Mouse (Mus musculus) hindbrain, embryonic 10.5 days (tissue): ENCODE measurements around the gene Rpn1. TPM values are rescaled to one million over a fixed set of nuclear protein-coding genes. Genes with fewer than 3 reads are reported as not detected.

Experiments used
- DNase-seq: peaks from one replicate; pipeline ENCODE4 v3.0.0-alpha.2; 2017; ENCODE audit warnings: low spot score
- H3K27ac ChIP-seq: fragments of 300-500 bp; sonication (generic); 2 replicates; pipeline ENCODE4 v1.5.1; 2016; ENCODE audit warnings: mild to moderate bottlenecking, moderate library complexity
- H3K27me3 ChIP-seq: fragments of 300-500 bp; sonication (generic); 2 replicates; pipeline ENCODE4 v1.6.1; 2016; ENCODE audit warnings: mild to moderate bottlenecking; ENCODE audit not compliant: poor library complexity, insufficient read depth, severe bottlenecking
- H3K36me3 ChIP-seq: fragments of 300-500 bp; sonication (generic); 2 replicates; pipeline ENCODE4 v1.6.1; 2016; ENCODE audit warnings: mild to moderate bottlenecking, moderate library complexity
- H3K4me1 ChIP-seq: fragments of 300-500 bp; sonication (generic); replicated peaks from 2 replicates; pipeline ENCODE4 v1.6.1; 2016; ENCODE audit warnings: mild to moderate bottlenecking
- H3K4me3 ChIP-seq: fragments of 300-500 bp; sonication (generic); 2 replicates; pipeline ENCODE4 v1.5.1; 2016; ENCODE audit warnings: mild to moderate bottlenecking, moderate library complexity
- H3K9me3 ChIP-seq: fragments of 300-500 bp; sonication (generic); 2 replicates; pipeline ENCODE4 v1.6.1; 2016; ENCODE audit warnings: mild to moderate bottlenecking, moderate library complexity
- WGBS: fragments of 180-500 bp; shearing (Covaris S2); methylation state at CpG from one replicate; pipeline ENCODE4 v1.1.7; 2016; 5-methylcytosine and 5-hydroxymethylcytosine counted together
- polyA plus RNA-seq: library from polyadenylated mRNA; unstranded; fragments of >200 nt; fragmentation: Nextera tagmentation; extraction: Ambion mirVana; gene quantifications from 2 replicates; pipeline ENCODE4 v1.2.1, GENCODE M21; 2016

Gene Rpn1
- polyA plus RNA-seq, 1 experiment from 2014 or later: 277 TPM

GRCm38 (mm10) chr6:88054081-88054835 lies 30.0 kb upstream of the Rpn1 start:
- DNase-seq: no peak
- Histone ChIP-seq H3K36me3 (no peaks in the 10 kb centered on the region), H3K27me3 (no peaks in the 10 kb centered on the region; the same call in 1 of the 2 replicates), H3K27ac (no peak overlapping the region), H3K9me3 (no peaks in the 10 kb centered on the region), H3K4me3 (no peak overlapping the region), H3K4me1 (no peaks in the 10 kb centered on the region)
- 65% methylated on average over 9 of the region's 9 CpGs for WGBS

- Histone ChIP-seq H3K4me3 (no peak overlapping the region), H3K4me1 (no peaks in the 10 kb centered on the region)
- WGBS: 81% methylated on average over 5 of the region's 5 CpGs
Measured at GRCm38 (mm10) chr6:88055663-88056062, 28.6 kb upstream of the Rpn1 start.

DNA sequence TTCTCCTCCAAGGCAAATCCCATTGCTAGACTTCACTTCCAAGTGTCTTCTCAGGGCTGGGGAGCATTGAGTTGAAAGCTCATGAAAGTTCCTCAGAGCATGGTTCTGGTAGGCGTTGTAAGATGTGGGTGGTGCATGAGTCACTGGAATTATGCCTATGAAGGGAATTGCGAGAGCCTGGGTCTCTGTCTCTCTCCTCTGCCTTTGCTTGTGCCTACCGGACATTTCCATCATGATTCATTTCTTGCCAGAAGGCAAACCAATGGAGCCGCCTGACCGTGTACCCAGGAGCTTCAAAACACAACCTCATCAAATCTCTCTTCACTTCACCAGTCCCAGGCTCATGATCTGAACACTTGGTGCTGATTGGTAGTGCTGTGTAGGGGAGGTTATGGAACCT lies 27.4 kb upstream of the Rpn1 start:
- no peaks in the 10 kb centered on the region; the same call in 1 of the 2 replicates for H3K27me3 ChIP-seq
- H3K9me3 ChIP-seq: no peaks in the 10 kb centered on the region
- 91% methylated on average over 5 of the region's 5 CpGs for WGBS
- H3K4me3 ChIP-seq: no peak overlapping the region
- H3K27ac ChIP-seq: no peak overlapping the region
- no peaks in the 10 kb centered on the region for H3K4me1 ChIP-seq
- H3K36me3 ChIP-seq: no peaks in the 10 kb centered on the region
- DNase-seq: no peak

More at GRCm38 (mm10) chr6:88055663-88056062, 28.6 kb upstream of the Rpn1 start:
- H3K9me3 ChIP-seq: no peaks in the 10 kb centered on the region
- DNase-seq: no peak
- H3K36me3 ChIP-seq: no peaks in the 10 kb centered on the region
- H3K27me3 ChIP-seq: no peaks in the 10 kb centered on the region; the same call in 1 of the 2 replicates
- H3K27ac ChIP-seq: no peak overlapping the region

- Histone ChIP-seq H3K36me3 (no peaks in the 10 kb centered on the region), H3K4me1 (no peaks in the 10 kb centered on the region), H3K27me3 (no peaks in the 10 kb centered on the region), H3K4me3 (no peak overlapping the region), H3K27ac (no peak overlapping the region), H3K9me3 (no peaks in the 10 kb centered on the region)
- DNase-seq: no peak
- 83% methylated on average over 5 of the region's 5 CpGs for WGBS
Measured at GRCm38 (mm10) chr6:88059903-88060302, 24.4 kb upstream of the Rpn1 start.

DNA sequence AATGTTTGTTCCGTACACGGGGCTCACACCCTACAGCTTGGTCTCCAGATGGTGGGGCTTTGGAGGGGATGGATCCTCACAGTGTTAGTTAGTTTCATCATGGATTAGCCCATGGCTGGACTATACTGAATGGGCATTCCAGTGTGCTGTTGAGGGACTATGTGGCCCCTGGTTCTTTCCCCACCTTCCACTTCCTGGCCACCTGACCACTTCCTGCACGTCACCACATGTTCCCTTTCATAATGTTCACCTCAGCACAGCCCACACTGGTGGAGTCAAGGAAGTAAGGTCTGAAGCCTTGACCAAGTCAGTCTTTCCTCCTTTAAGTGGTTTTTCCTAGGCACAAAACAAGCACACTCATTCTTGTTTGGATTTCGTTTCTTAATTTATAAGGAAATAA lies 23.7 kb upstream of the Rpn1 start:
- Histone ChIP-seq H3K27ac (no peak overlapping the region), H3K27me3 (no peaks in the 10 kb centered on the region), H3K36me3 (no peaks in the 10 kb centered on the region), H3K4me1 (no peaks in the 10 kb centered on the region), H3K9me3 (no peaks in the 10 kb centered on the region), H3K4me3 (no peak overlapping the region)
- DNase-seq: no peak
- WGBS: 85% methylated on average over 4 of the region's 4 CpGs

- 83% methylated on average over 4 of the region's 4 CpGs for WGBS
- H3K4me3 ChIP-seq: no peak overlapping the region
- no peak overlapping the region for H3K27ac ChIP-seq
- no peak for DNase-seq
- no peaks in the 10 kb centered on the region for H3K9me3 ChIP-seq
- no peaks in the 10 kb centered on the region for H3K4me1 ChIP-seq
- no peaks in the 10 kb centered on the region for H3K27me3 ChIP-seq
- no peaks in the 10 kb centered on the region for H3K36me3 ChIP-seq
Measured at GRCm38 (mm10) chr6:88061406-88061805, 22.9 kb upstream of the Rpn1 start.

DNA sequence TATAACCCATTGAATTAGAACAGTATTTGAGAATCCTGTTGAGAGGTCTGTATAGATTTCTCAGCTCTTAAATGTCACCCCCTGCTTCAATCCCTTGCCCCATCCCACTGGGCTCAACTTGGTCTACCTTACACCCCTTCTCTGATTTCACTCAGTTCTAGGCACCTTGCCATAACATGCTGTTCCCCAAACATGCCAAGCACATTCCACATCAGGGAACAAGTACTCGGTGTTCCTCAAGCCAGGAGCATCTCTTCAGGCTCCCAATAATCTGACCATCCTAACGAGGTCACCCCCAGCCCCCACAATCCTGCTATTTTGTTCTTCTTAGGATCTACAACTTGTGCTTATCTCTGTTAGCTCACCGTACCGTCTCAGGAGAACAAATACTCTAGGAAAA lies 21.9 kb upstream of the Rpn1 start:
- H3K4me3 ChIP-seq: no peak overlapping the region
- no peaks in the 10 kb centered on the region for H3K27me3 ChIP-seq
- WGBS: 87% methylated on average over 4 of the region's 4 CpGs
- no peaks in the 10 kb centered on the region for H3K36me3 ChIP-seq
- no peak overlapping the region for H3K27ac ChIP-seq
- no peaks in the 10 kb centered on the region for H3K9me3 ChIP-seq
- no peaks in the 10 kb centered on the region for H3K4me1 ChIP-seq
- no peak for DNase-seq

- no peak overlapping the region for H3K27ac ChIP-seq
- no peaks in the 10 kb centered on the region for H3K36me3 ChIP-seq
- H3K4me1 ChIP-seq: no peaks in the 10 kb centered on the region
- no peaks in the 10 kb centered on the region for H3K27me3 ChIP-seq
- DNase-seq: no peak
- no peaks in the 10 kb centered on the region for H3K9me3 ChIP-seq
- no peak overlapping the region for H3K4me3 ChIP-seq
- WGBS: 86% methylated on average over 3 of the region's 3 CpGs
Measured at GRCm38 (mm10) chr6:88064072-88064642, 20.1 kb upstream of the Rpn1 start.

DNA sequence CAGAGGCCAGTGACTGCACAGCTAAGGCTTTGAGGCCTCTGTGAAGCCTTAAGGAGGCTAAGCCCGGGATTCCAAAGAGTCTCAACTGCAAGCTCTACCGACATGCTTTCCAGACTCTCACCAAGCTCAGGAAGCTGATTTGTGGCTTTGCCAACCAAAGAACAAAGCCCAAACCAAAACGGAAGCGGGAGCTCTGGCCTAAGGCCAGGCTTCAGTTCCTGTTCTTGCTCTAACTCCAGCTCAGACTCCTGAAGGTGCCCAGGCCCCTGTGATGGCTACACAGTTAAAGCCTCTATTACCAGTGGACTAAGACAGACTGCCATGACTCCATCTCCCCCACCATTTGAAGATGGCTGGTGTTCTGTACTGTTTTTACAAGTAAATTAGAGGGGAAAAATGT lies 19.2 kb upstream of the Rpn1 start:
- Histone ChIP-seq H3K4me3 (no peak overlapping the region), H3K27ac (no peak overlapping the region), H3K9me3 (no peaks in the 10 kb centered on the region), H3K36me3 (no peaks in the 10 kb centered on the region), H3K27me3 (0 out of 2 replicates have a peak, but pooled peaks cover 2% of the 10 kb centered on the region), H3K4me1 (no peaks in the 10 kb centered on the region)
- no peak for DNase-seq
- 69% methylated on average over 4 of the region's 4 CpGs for WGBS

DNA sequence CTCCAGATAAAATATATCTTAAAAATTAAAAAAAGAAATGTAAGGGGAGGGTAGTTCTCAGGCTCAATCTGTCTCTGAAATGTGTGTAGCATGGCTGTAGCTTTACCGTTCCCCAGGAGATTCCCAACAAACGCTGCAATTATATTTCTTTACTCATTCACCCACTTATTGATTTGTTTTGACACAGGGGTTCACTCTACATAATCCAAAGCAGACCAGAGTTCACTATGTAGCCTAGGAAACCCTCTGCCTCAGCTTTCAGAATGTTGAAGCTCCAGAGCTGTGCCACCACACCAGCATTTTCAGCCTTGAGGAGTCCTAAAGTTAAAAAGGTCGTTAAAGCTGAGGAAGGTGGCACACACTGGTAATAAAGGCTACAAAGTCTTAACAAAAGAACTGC lies 18.3 kb upstream of the Rpn1 start:
- Histone ChIP-seq H3K27me3 (0 out of 2 replicates have a peak, but pooled peaks cover 2% of the 10 kb centered on the region), H3K36me3 (no peaks in the 10 kb centered on the region), H3K27ac (no peak overlapping the region), H3K4me3 (no peak overlapping the region), H3K4me1 (no peaks in the 10 kb centered on the region), H3K9me3 (no peaks in the 10 kb centered on the region)
- WGBS: 70% methylated on average over 3 of the region's 3 CpGs
- no peak for DNase-seq

GRCm38 (mm10) chr6:88067722-88068121 lies 16.6 kb upstream of the Rpn1 start:
- H3K4me1 ChIP-seq: no peaks in the 10 kb centered on the region
- H3K9me3 ChIP-seq: no peaks in the 10 kb centered on the region
- peaks cover 6% of the 10 kb centered on the region; the same call in 1 of the 2 replicates for H3K27me3 ChIP-seq
- no peaks in the 10 kb centered on the region for H3K36me3 ChIP-seq
- DNase-seq: no peak
- WGBS: 63% methylated on average over 3 of the region's 3 CpGs
- no peak overlapping the region for H3K4me3 ChIP-seq
- no peak overlapping the region for H3K27ac ChIP-seq

GRCm38 (mm10) chr6:88068739-88069138 lies 15.5 kb upstream of the Rpn1 start:
- peaks cover 9% of the 10 kb centered on the region; the same call in 1 of the 2 replicates for H3K27me3 ChIP-seq
- WGBS: 81% methylated on average over 1 of the region's 1 CpGs
- no peaks in the 10 kb centered on the region for H3K9me3 ChIP-seq
- H3K27ac ChIP-seq: no peak overlapping the region
- H3K4me1 ChIP-seq: no peaks in the 10 kb centered on the region
- H3K36me3 ChIP-seq: no peaks in the 10 kb centered on the region
- no peak overlapping the region for H3K4me3 ChIP-seq
- no peak for DNase-seq

GRCm38 (mm10) chr6:88070468-88070867 lies 13.8 kb upstream of the Rpn1 start:
- WGBS: 76% methylated on average over 6 of the region's 6 CpGs
- DNase-seq: no peak
- H3K4me3 ChIP-seq: no peak overlapping the region
- H3K27ac ChIP-seq: no peak overlapping the region
- H3K27me3 ChIP-seq: peaks cover 9% of the 10 kb centered on the region; the same call in 1 of the 2 replicates
- H3K9me3 ChIP-seq: no peaks in the 10 kb centered on the region
- H3K36me3 ChIP-seq: no peaks in the 10 kb centered on the region
- 0 out of 2 replicates have a peak, but pooled peaks cover 4% of the 10 kb centered on the region for H3K4me1 ChIP-seq
